Mouse (Mus musculus): Measurements from ENCODE around the gene Cys1.

The Cys1 gene

GRCm38 (mm10) chr12:24697484-24698204 lies 16.0 kb upstream of the Cys1 start:
- DNase-seq: no peak

GRCm38 (mm10) chr12:24696500-24697483 lies 15.2 kb upstream of the Cys1 start:
- peak; percentile 46 to 61 for DNase-seq

GRCm38 (mm10) chr12:24690351-24690750 lies 8.7 kb upstream of the Cys1 start:
- no peak for DNase-seq

- DNase-seq: no peak
These were observed 5.2 kb upstream of the Cys1 start for GRCm38 (mm10) chr12:24686696-24687346.

- DNase-seq: no peak
These were observed 4.6 kb upstream of the Cys1 start for GRCm38 (mm10) chr12:24686038-24686695.

GRCm38 (mm10) chr12:24683461-24683860 lies 1.8 kb upstream of the Cys1 start:
- DNase-seq: no peak

- DNase-seq: no peak
These were observed 950 bp upstream of the Cys1 start for GRCm38 (mm10) chr12:24682563-24682962.

- no peak for DNase-seq
These were observed 924 bp downstream of the Cys1 start for GRCm38 (mm10) chr12:24680492-24681285.

GRCm38 (mm10) chr12:24680096-24680491 lies 1.5 kb downstream of the Cys1 start:
- DNase-seq: no peak

GRCm38 (mm10) chr12:24662131-24662530 lies 19.5 kb downstream of the Cys1 start:
- no peak for DNase-seq

- no peak for DNase-seq
These were observed 20.5 kb downstream of the Cys1 start for GRCm38 (mm10) chr12:24661100-24661499.

GRCm38 (mm10) chr12:24659923-24660322 lies 21.7 kb downstream of the Cys1 start:
- DNase-seq: no peak

- DNase-seq: no peak
These were observed 22.6 kb downstream of the Cys1 start for GRCm38 (mm10) chr12:24658998-24659397.

- no peak for DNase-seq
These were observed 25.2 kb downstream of the Cys1 start for GRCm38 (mm10) chr12:24656436-24656835.

GRCm38 (mm10) chr12:24654065-24654862 lies 27.3 kb downstream of the Cys1 start:
- DNase-seq: no peak

- peak; percentile 81 to 90 for DNase-seq
These were observed 29.8 kb downstream of the Cys1 start for GRCm38 (mm10) chr12:24651642-24652342.

GRCm38 (mm10) chr12:24651063-24651557 lies 30.5 kb downstream of the Cys1 start, which contains the start of gene Klf11:
Gene Klf11 (plus strand): TSS chr12:24651274.
- peak; percentile 94 for DNase-seq

GRCm38 (mm10) chr12:24650415-24651062 lies 31.1 kb downstream of the Cys1 start:
- no peak for DNase-seq

- no peak for DNase-seq
These were observed 33.5 kb downstream of the Cys1 start for GRCm38 (mm10) chr12:24648094-24648493.

Measured in thymus, adult 18-20 months (tissue).